Mouse (Mus musculus): Measurements from ENCODE around the gene Jdp2.

Jdp2 gene

GRCm38 (mm10) chr12:85687217-85687533 is 88.3 kb downstream of the Jdp2 start:
- no peak for DNase-seq (ENCODE audit: low spot score)

- no peak for DNase-seq (ENCODE audit: low spot score)
Observed at GRCm38 (mm10) chr12:85687846-85688245, 89.0 kb downstream of the Jdp2 start.
